Mouse (Mus musculus): ENCODE measurements at regions not wholly inside any gene's neighbourhood (a gene's known extent, or its start where the extent isn't known, plus 50 kb on each side); places are given as distances from the start of the nearest gene placed in this dataset.

DNA sequence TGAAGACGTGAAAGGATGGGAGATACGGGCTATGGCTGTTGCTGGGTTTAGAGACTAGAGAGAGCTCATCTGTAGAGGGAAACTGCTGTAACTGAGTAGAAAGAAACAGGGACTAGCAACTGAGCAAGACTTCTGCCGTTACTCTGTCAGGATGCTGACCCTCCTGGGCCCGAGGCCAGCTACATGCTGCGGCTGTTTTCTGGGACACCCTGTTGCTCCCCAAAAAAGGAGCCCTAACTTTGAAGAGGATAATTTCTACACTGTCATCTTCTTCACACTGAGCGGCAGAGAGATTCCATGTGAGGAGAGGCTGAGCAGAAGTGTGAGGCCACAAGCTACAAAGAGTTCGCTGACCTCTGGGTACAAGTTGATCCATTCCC is 74.2 kb upstream of the Ralgps2 start:
- no peak for DNase-seq

DNA sequence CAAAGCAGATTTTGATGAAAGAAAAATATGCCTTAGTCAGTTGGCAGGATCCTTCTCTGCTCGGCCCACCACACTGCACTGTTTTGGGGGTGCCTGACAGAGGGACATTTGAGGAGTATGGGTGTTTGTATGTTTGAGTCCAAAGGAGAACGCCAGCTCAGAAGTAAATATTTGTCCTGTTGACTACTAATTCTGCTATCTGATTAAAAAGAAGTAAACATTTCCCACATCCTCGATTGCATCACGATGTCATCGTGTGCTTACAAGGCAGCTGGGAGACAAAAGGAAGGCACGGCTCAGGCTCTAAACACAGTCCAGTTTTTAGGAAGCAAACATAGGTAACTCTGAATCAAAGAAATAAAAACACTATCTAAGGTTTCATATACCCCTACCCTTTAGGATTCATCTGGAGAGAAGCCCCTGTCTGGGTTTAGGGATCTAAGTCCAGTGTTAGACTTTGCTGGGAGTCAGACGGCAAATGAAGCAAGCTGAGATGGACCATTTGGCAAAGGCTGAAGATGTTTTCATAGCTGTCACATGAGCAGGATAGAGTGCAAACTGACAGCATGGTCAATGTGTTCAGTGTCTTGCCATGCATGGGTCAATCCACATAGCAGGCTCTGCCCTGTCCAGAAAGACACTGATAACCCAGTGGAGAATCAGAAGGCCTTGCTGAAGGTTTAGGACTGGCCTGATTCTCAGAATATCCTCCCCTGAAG is 73.7 kb upstream of the Ralgps2 start:
- DNase-seq: no peak

DNA sequence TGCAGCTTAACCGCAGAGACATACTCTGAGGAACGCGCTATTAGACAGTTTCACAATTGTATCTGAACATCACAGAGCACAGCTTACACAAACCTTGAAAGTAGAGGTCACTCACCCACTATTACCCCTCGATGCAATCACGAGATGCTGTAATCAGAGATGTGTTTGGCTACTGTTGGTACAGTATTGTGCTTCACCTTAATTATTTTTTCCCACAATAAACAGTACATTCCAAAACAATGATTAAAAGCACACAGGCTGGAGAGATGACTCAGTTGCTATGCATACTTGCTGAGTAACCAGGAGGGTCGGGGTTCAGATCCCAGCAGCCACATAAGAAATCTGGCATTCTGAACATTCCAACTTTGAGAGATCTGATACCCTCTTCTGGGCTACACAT is 71.8 kb upstream of the Ralgps2 start:
- DNase-seq: no peak

DNA sequence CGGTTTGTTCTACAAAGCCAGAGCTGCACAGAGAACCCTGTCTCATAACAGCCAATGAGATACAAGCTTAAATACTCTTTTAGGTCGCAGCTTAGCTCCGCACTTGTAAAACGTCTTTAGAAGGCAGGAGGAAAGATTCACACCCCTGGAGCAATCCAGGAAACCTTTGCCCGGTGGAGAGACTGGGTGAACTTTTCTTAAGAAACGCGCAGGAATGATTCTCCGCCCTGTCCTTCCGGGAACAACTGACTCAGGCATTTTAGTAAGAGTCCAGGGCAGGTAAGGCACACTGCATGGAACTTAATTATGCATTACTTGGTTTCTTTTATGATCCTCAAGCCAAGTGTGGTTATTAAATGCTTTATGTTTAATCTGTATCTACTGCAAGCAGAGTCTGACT is 70.0 kb upstream of the Ralgps2 start:
- peak; percentile 70 for DNase-seq

DNA sequence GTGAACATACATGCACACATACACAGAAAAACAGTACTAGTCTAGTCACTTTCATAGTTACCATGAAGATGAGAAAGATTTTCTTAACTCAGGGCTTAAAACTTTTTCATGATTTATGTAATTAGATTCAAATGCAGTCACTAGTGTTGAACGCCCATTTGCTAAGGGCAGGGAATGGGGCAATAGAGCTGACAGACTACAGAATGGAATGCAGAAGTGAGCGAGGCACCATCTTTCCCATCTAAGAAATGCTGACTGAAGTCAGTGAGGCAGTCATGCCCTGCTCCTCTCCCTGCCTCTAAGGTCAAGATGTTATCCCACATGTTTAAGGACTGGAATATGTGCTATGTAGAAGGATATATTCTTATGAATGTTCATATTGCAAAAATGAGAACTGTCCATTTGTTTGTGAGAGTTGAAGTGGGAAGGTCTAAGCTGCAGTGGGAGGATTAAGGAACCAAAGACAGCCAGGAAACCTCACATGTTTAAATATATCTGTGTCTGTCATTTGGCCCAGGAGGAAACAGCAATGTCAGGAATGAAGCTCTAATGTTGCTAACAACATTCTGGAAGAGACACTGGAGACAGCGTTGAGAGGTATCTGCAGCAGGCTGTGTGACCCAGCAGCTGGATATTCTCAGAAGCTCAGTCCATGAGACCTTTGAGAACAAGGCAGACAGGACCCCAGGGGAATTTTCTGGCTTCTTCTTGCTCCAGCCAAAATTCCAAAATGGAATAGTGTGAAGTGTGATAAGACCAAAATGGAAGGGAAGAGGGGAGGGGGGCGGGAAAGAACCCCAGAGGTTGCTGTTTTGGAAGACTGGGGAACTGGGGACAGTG is 68.7 kb upstream of the Ralgps2 start:
- DNase-seq: peak; percentile 51

DNA sequence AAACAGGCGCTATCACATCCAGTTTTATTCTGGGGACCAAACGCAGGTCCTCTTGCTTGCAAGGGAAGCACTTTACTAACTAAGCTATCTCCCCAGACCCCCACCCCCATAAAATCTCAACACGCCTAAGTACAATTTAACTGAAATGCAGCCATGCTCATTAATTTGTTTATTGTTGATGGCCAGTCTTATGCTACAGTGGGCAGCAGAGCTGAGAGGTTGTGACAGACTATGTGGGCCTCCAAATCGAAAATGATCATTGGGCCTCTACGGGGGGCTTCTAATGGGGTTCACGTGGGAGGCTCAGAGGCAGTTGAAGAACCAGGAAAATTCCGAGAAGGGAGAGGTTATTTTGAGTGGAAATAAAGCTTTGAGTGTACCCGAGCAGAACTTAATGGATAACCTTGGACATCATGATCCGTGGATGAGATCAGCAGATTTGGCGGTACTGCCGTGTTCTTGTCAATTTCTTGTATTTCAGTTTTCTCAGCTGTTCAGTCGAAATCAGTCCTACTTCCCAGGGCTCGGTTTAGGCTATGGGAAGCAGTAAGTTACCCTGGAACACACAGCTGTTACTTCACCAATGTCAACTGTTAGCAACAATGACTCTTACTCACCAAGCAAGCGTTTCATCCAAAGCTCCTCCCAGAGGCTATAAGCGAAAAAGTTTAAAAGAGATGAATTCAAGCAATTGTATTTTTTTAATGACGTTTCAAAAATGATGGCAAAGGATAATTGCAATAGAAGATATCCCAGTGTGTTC is 65.1 kb upstream of the Ralgps2 start:
- DNase-seq: no peak

DNA sequence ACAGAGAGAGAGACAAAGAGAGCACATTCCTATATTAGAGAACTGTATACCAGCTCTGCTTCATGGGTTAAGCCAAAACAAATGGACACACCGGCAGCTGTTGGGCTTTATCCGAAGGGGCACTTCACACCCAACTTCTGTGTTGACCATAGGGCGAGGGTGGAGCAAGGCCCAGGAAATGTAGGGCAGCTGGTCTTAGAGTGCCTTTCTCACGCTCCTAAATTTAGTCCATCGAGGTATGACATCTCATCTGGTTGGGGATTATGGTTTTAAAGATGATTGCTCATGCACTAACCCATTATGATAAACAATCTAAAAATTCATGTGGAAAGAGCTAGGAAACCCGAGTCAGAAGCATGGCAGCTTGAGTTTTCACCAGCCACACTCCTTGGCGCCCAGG is 63.6 kb upstream of the Ralgps2 start:
- no peak for DNase-seq

GRCm38 (mm10) chr1:157002258-157002657 is 62.8 kb upstream of the Ralgps2 start:
- no peak for DNase-seq

DNA sequence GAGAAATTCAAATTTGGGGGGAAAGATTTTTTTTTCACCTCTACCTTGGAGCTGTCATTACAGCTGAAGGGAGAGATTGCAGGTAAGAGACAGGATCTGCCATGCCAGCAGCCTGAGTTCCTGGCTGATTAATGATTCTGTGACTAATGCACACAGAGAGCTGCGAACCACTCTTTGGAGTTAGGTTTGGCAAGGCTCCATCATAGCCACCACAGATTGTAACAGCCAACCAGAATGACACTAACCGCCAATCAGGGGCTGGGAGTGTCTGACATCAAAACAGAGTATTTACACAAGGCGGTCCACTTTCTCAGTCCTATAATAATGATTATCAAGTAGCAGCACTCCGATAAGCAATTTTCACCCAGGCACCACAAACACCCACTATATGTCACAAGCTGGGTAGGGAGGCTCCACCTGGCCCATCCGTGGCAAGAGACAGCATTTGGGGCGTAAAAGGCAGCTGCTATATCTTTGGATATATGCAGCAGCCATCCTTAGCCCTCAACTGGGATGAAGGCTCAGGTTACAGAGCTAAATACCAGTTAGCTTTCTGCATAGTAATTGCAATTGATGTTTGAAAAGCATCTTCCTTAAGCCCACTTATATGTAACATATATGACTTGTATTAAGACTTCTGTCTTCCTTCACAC is 61.7 kb upstream of the Ralgps2 start:
- no peak for DNase-seq

DNA sequence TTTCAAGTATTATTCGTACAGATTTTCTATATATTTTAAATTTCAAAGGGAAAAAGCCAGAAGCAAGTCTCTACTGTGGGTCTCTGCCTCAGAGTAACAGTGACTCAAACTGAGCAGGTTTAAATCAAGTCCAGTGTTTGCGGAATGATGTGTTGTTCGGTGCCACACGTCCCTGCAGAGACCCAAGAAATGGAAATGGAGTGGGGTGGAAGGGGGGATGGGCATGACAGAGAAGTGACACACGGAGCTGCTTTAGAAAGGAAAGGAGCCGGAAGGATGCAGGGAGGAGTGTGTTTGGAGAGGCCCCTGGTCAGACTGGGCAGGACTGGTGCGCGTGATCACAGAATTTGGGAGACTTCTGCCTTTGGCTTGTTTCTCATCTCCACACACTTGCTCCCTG is 60.5 kb upstream of the Ralgps2 start:
- DNase-seq: no peak

GRCm38 (mm10) chr1:156999272-156999671 is 59.8 kb upstream of the Ralgps2 start:
- DNase-seq: no peak

DNA sequence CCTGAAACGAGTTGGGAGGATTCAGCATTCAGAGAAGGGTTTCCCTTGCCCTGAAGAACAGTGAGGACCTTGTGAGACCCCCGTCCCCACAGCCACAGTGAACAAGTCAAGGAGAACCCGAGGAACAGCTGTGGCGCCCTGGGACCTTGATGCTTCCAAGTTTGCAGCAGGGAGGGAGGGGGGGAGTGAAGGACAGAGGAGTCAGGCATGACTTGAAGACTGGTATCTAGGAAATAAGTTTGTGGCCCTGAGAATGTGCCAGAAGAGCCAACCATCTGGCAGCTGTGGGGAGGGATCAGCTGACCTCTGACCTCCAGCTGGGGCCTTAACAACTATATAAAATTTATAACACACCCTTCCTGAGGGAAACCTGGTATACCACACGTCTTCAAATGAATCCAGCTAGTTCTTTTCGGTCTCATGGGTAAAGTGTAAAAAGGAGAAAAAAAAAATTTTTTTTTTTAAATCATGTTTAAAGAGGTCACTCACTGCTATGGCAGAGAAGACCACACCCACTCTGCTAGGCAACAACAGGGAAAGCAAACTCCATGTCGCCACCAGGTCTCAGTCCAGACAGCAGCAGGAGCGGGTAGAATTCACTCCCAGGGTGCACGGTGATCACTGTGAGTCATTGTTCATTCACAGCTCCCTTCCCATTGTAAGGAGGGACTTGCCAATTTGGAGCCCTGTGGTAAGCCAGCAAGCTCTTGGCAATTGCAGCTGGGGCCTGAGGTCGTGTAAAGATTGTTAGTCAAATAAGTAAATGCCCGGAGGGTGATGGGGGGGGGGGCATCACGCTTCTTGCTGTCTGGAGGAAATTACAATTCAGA is 58.3 kb upstream of the Ralgps2 start:
- DNase-seq: no peak

DNA sequence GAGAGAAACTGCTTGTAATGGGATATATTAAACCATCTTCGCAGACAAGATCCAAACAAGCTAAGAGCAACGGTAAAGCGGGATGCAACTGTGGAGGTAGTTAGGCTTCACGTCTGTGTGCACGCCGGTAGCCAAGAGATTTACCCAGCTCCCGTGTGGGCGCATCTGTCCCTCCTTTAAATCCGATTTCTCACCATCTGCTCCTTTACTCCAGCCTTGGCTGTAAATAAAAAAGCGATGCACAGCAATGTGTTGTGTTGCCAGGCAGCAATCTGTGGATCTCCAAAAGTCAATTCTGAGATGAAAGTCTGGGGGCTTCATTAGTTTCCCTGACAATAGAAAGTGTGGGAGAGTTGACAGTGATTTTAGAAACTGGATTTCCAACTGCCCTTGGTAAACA is 57.6 kb upstream of the Ralgps2 start:
- no peak for DNase-seq

GRCm38 (mm10) chr1:156996084-156996880 is 56.9 kb upstream of the Ralgps2 start:
- DNase-seq: no peak

GRCm38 (mm10) chr1:156995180-156995951 is 55.9 kb upstream of the Ralgps2 start:
- DNase-seq: no peak

DNA sequence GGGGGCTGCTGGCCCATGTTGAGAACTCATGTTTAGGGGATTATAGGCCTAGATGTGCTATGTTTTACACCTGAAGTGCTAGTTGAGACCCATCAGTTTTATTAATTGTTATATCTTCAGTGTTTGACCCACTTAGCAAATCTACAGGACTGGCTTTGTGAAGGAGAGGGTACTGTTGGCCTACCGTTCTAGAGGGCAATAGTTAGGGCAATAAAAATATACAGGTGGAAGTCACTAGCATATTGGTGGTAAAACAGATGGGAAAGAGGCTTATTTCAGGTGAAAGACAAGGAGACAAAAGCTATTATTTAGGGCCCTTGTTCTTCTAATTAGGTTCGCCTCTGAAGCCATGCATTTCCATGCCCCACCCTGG is 55.2 kb upstream of the Ralgps2 start:
- no peak for DNase-seq

- no peak for DNase-seq
Measured at GRCm38 (mm10) chr1:156994005-156994643, 54.7 kb upstream of the Ralgps2 start.

DNA sequence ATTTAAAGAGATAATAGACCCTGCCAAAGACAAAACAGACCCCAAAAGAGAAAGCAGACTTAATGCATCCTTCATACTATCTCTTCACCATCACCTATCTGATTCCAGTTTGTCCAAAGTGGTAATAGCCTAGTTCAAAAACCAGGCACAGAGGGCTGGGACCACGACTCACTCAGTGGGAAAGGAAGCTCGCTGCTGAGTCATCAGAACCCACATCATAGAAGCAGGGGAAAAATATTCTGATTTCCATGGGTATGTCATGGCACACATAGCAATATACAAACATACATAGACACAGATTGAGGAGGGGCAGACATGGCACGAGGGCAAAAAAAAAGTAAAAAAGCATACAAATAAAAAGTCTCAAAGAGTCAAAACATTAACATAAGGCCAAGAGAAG is 53.7 kb upstream of the Ralgps2 start:
- no peak for DNase-seq

DNA sequence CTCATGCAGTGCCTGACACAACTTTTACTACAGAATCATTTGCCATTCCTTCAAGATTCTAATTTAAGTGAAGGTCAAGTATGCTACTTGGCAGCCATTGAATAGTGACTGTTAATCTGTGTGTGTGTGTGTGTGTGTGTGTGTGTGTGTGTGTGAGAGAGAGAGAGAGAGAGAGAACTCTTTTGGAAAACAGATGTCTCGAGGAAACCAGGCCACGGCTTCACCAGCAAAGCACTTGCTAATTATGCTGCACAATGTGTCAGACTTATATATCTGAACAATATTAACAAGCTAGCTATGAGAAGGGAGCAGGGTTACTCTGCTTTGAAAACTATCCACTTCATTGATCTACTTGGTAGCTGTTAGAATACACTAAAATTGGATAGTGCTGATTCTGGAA is 53.1 kb upstream of the Ralgps2 start:
- DNase-seq: no peak

All from kidney, adult 11 months (tissue).